Mouse (Mus musculus) stomach, postnatal 0 days (tissue): ENCODE data around the gene B4galt1.

Experiments
- CTCF ChIP-seq: IDR thresholded peaks from 2 replicates; pipeline ENCODE4 v1.5.1; 2016; ENCODE audit warnings: antibody characterized with exemption, low read depth, mild to moderate bottlenecking, moderate library complexity
- EP300 ChIP-seq: optimal IDR thresholded peaks from 2 replicates; pipeline ENCODE3; 2016; ENCODE audit warnings: antibody characterized with exemption

- no peak for TF ChIP-seq CTCF
- TF ChIP-seq EP300, result no peak
Measured at GRCm38 (mm10) chr4:40776416-40776815, 77.4 kb downstream of the B4galt1 start.
